ENCODE assay signal across 16 mouse cellular contexts in genomic region chrX:99336616-99337553, GRCm38 (mm10).
DNase-seq lines count a peak whose midpoint lies in the region; ATAC-seq and TF ChIP-seq lines count a peak whose summit lies in the region.
"Had no signal": no experiment of that assay in that cellular context is flagged by ENCODE, and none has a peak within 500 bp of the region (broad histone marks: within the 10 kb centered on the region; RNA-seq: fewer than 3 reads in every experiment).

No protein-coding gene starts in this region.

- no peak overlapping the region for H3K4me2 ChIP-seq in forebrain, postnatal 0 days (ENCODE audit: low read depth)
- no peak overlapping the region for H3K4me2 ChIP-seq in forebrain, embryonic 13.5 days
- no peak overlapping the region for H3K4me2 ChIP-seq in stomach, embryonic 14.5 days (replicated peaks; ENCODE audit: low read depth, low read length)
- no peak overlapping the region for H3K4me2 ChIP-seq in stomach, postnatal 0 days (replicated peaks; ENCODE audit: low read depth)
- H3K4me2 ChIP-seq: limb, embryonic 12.5 days had no signal

- WGBS in forebrain, postnatal 0 days: 64% methylated on average over 8 of the region's 8 CpGs
- 65% methylated on average over 7 of the region's 8 CpGs for WGBS in forebrain, embryonic 13.5 days
- 47% methylated on average over 8 of the region's 8 CpGs for WGBS in stomach, embryonic 14.5 days
- 60% methylated on average over 8 of the region's 8 CpGs for WGBS in stomach, postnatal 0 days

- no peak overlapping the region for H3K27ac ChIP-seq in forebrain, postnatal 0 days (ENCODE audit: low read depth, low read length)
- no peak overlapping the region for H3K27ac ChIP-seq in forebrain, embryonic 13.5 days
- no peak overlapping the region for H3K27ac ChIP-seq in stomach, embryonic 14.5 days (ENCODE audit: low read length)
- H3K27ac ChIP-seq in stomach, postnatal 0 days (replicated peaks): no peak overlapping the region
- H3K27ac ChIP-seq: gastrocnemius, adult 2 months; limb, embryonic 12.5 days had no signal

- H3K36me3 ChIP-seq in forebrain, postnatal 0 days (ENCODE audit: insufficient read depth): no peaks in the 10 kb centered on the region
- H3K36me3 ChIP-seq in forebrain, embryonic 13.5 days (ENCODE audit: poor library complexity, severe bottlenecking): no peaks in the 10 kb centered on the region
- H3K36me3 ChIP-seq in stomach, embryonic 14.5 days (ENCODE audit: control insufficient read depth, insufficient read depth, low read length): no peaks in the 10 kb centered on the region
- H3K36me3 ChIP-seq in stomach, postnatal 0 days (ENCODE audit: control insufficient read depth, insufficient read depth, low read length): no peaks in the 10 kb centered on the region
- H3K36me3 ChIP-seq: limb, embryonic 12.5 days had no signal

- DNase-seq in forebrain, postnatal 0 days: no peak
- DNase-seq in kidney, postnatal 10 days: peak; percentile 23
- DNase-seq in kidney, postnatal 25 days: no peak
- DNase-seq in stomach, postnatal 0 days (ENCODE audit: low spot score): no peak
- no peak for DNase-seq in adrenal gland, adult 18-20 months (ENCODE audit: low spot score in 2 of 2)
- DNase-seq: adrenal gland, adult 2 months; cerebellum, adult 18-20 months; gastrocnemius, adult 2 months; heart, postnatal 4 days; kidney, adult 11 months; lung, adult 2 months had no signal

- H3K9me3 ChIP-seq in forebrain, postnatal 0 days (ENCODE audit: low read length): no peaks in the 10 kb centered on the region
- H3K9me3 ChIP-seq in forebrain, embryonic 13.5 days (replicated peaks): no peaks in the 10 kb centered on the region
- H3K9me3 ChIP-seq in stomach, embryonic 14.5 days (ENCODE audit: control insufficient read depth, low read depth, low read length): no peaks in the 10 kb centered on the region
- no peaks in the 10 kb centered on the region for H3K9me3 ChIP-seq in stomach, postnatal 0 days (ENCODE audit: control insufficient read depth, low read length)
- H3K9me3 ChIP-seq: limb, embryonic 12.5 days had no signal

- no peak overlapping the region for H3K4me3 ChIP-seq in forebrain, postnatal 0 days (ENCODE audit: low read depth, low read length)
- no peak overlapping the region for H3K4me3 ChIP-seq in forebrain, embryonic 13.5 days
- no peak overlapping the region for H3K4me3 ChIP-seq in stomach, embryonic 14.5 days (ENCODE audit: low read depth, low read length)
- H3K4me3 ChIP-seq in stomach, postnatal 0 days (ENCODE audit: low read depth, low read length): no peak overlapping the region
- H3K4me3 ChIP-seq: gastrocnemius, adult 2 months; limb, embryonic 12.5 days had no signal

- TF ChIP-seq EP300 in stomach, postnatal 0 days (optimal IDR thresholded peaks at IDR 0.05): no peak

- H3K4me1 ChIP-seq in forebrain, postnatal 0 days (ENCODE audit: insufficient read depth): no peaks in the 10 kb centered on the region
- peaks cover 20% of the 10 kb centered on the region for H3K4me1 ChIP-seq in forebrain, embryonic 13.5 days
- H3K4me1 ChIP-seq in stomach, embryonic 14.5 days (ENCODE audit: control insufficient read depth, insufficient read depth, low read length): no peaks in the 10 kb centered on the region; the same call in 1 of the 2 replicates
- H3K4me1 ChIP-seq in stomach, postnatal 0 days (replicated peaks; ENCODE audit: control insufficient read depth, insufficient read depth): no peaks in the 10 kb centered on the region

- TF ChIP-seq CTCF in forebrain, postnatal 0 days (IDR thresholded peaks at IDR 0.05; ENCODE audit: low read depth): no peak
- TF ChIP-seq CTCF in stomach, postnatal 0 days (IDR thresholded peaks at IDR 0.05; ENCODE audit: low read depth): no peak

- ATAC-seq in forebrain, postnatal 0 days: peak; percentile 46; the same call in 1 of the 2 replicates
- ATAC-seq in forebrain, embryonic 13.5 days: no peak
- ATAC-seq in stomach, embryonic 14.5 days (ENCODE audit: insufficient number of reproducible peaks, insufficient read depth, low FRiP score, low read depth): 0 out of 2 replicates have a peak, but pooled peaks have one; percentile 10
- no peak for ATAC-seq in stomach, postnatal 0 days (ENCODE audit: low FRiP score, low TSS enrichment)
- no peak for ATAC-seq in megakaryocyte progenitor cell, adult 5-6 weeks (replicated peaks; ENCODE audit: poor library complexity)
- ATAC-seq: forebrain, embryonic 14.5 days had no signal

- H3K27me3 ChIP-seq in forebrain, postnatal 0 days (ENCODE audit: insufficient read depth, low read length): no peaks in the 10 kb centered on the region
- 0 out of 2 replicates have a peak, but pooled peaks cover 10% of the 10 kb centered on the region for H3K27me3 ChIP-seq in forebrain, embryonic 13.5 days
- H3K27me3 ChIP-seq in stomach, embryonic 14.5 days (ENCODE audit: control insufficient read depth, insufficient read depth, low read length): no peaks in the 10 kb centered on the region
- no peaks in the 10 kb centered on the region for H3K27me3 ChIP-seq in stomach, postnatal 0 days (ENCODE audit: control insufficient read depth, insufficient read depth, low read length)

- H3K9ac ChIP-seq in forebrain, postnatal 0 days: no peak overlapping the region
- H3K9ac ChIP-seq in forebrain, embryonic 13.5 days: no peak overlapping the region
- H3K9ac ChIP-seq in stomach, embryonic 14.5 days (replicated peaks; ENCODE audit: low read depth, low read length): no peak overlapping the region
- H3K9ac ChIP-seq in stomach, postnatal 0 days (ENCODE audit: low read length): no peak overlapping the region
- H3K9ac ChIP-seq: limb, embryonic 12.5 days had no signal

Comparison
In these comparisons a context has a peak if more than half of its experiments do, and no peak if none do; other contexts are left out.
1. ATAC-seq: peak in forebrain, postnatal 0 days (single experiment) and stomach, embryonic 14.5 days (single experiment); none in forebrain, embryonic 13.5 days (single experiment), stomach, postnatal 0 days (single experiment) and megakaryocyte progenitor cell, adult 5-6 weeks (single experiment).